Mouse (Mus musculus): ENCODE measurements around the gene Hephl1. TPM values are rescaled to one million over a fixed set of nuclear protein-coding genes. Genes with fewer than 3 reads are reported as not detected.
A peak's percentile ranks its signal among the peaks of the same experiment; 100 is the strongest.

Gene Hephl1
- total and polyA plus RNA-seq, 3 experiments, result not detected

GRCm38 (mm10) chr9:15029025-15029727, 82.7 kb downstream of the Hephl1 start:
- no peaks in the 10 kb centered on the region for H3K79me2 ChIP-seq (replicated peaks; ENCODE audit: control insufficient read depth, extremely low read depth, insufficient read depth, poor library complexity, severe bottlenecking)
- peak; percentile 58 for DNase-seq (ENCODE audit: extremely low read depth)
- H3K36me3 ChIP-seq (replicated peaks in 1 of 2; ENCODE audit: control insufficient read depth in 1 of 2, insufficient read depth in 1 of 2, low read length in 1 of 2), result peaks cover 0 to 50% of the 10 kb centered on the region in 2 experiments
- peaks cover under 1 to 6% of the 10 kb centered on the region in 2 experiments for H3K4me1 ChIP-seq (ENCODE audit: control insufficient read depth in 1 of 2, insufficient read depth in 2 of 2)
- H3K4me2 ChIP-seq (ENCODE audit: insufficient read depth, low read depth, poor library complexity, severe bottlenecking), result no peak overlapping the region
- in situ Hi-C loops (cut with MboI; ENCODE audit: low pct_ligation_motif_present, low pct_unique_long_range_greater_than_20kb, low sequenced_read_pairs), result loop anchor here (10.0 kb wide), 1 partner anchor 86 kb away; the partner anchor contains the start of gene Hephl1
- H3K9ac ChIP-seq (ENCODE audit: insufficient read depth, low read depth), result no peak overlapping the region
- no peaks in the 10 kb centered on the region for H3K27me3 ChIP-seq (replicated peaks)
- H3K4me3 ChIP-seq (replicated peaks in 1 of 3; ENCODE audit: low read depth in 2 of 3, low read length in 2 of 3, poor library complexity in 1 of 3), result no peak overlapping the region
- H3K9me3 ChIP-seq (replicated peaks; ENCODE audit: low read length), result no peaks in the 10 kb centered on the region
- no peak for TF ChIP-seq ZMIZ1 (IDR thresholded peaks at IDR 0.05; ENCODE audit: low read depth, low read length)
- no peak for TF ChIP-seq CHD2 (IDR thresholded peaks at IDR 0.05; ENCODE audit: low read length)
- TF ChIP-seq RAD21 (IDR thresholded peaks at IDR 0.05; ENCODE audit: low read depth, low read length), result peak; percentile 73
- TF ChIP-seq NELFE (IDR thresholded peaks at IDR 0.05; ENCODE audit: low read depth, low read length), result no peak
- TF ChIP-seq CTCF (conservative IDR thresholded peaks at IDR 0.05 in 1 of 2, IDR thresholded peaks at IDR 0.05 in 1 of 2; ENCODE audit: low read depth in 2 of 2, low read length in 2 of 2), result peak; percentile 67 to 77
- TF ChIP-seq BHLHE40 (IDR thresholded peaks at IDR 0.05; ENCODE audit: low read depth, low read length), result no peak
- TF ChIP-seq USF1 (IDR thresholded peaks at IDR 0.05; ENCODE audit: low read depth, low read length), result no peak
- no peak for TF ChIP-seq POLR2AphosphoS2 (IDR thresholded peaks at IDR 0.05; ENCODE audit: low read depth, low read length)
- peak; percentile 67 for TF ChIP-seq SMC3 (IDR thresholded peaks at IDR 0.05; ENCODE audit: low read depth, low read length)
- dilution Hi-C loops (cut with MboI; ENCODE audit: extremely low pct_ligation_motif_present, extremely low pct_unique_long_range_greater_than_20kb, low sequenced_read_pairs), result no loop called here
- H3K27ac ChIP-seq (ENCODE audit: insufficient read depth, low read depth), result no peak overlapping the region

DNA sequence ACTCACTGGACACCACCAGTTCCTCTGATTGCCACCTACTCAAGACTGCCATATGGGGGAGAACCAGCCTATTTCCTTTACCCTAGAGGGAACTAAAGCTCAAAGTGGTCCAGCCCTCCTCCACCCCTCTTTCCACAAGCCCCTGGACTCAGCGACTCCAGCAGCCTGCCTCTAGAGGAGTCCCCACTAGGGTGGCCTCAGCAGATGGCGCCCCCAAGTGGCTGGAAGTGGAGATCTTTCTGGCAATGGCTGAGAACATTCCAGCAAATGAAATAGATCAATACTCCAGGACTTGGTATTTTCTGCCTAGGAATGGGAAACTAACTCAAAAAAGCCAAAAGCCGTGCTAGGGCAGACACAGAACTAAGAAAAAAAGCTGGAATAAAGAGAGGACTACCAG, 84.2 kb downstream of the Hephl1 start:
- TF ChIP-seq RAD21 (IDR thresholded peaks at IDR 0.05; ENCODE audit: low read depth, low read length) (no peak; the same call in 1 of the 2 replicates), CTCF (conservative IDR thresholded peaks at IDR 0.05 in 1 of 2, IDR thresholded peaks at IDR 0.05 in 1 of 2; ENCODE audit: low read depth in 2 of 2, low read length in 2 of 2) (peak in 1 of 2 experiments; percentile 48; a peak in 2 of 4 replicates), TBP (conservative IDR thresholded peaks at IDR 0.05; ENCODE audit: low read depth, low read length) (no peak)
- DNase-seq (ENCODE audit: extremely low read depth), result no peak
- Histone ChIP-seq H3K79me2 (replicated peaks; ENCODE audit: control insufficient read depth, extremely low read depth, insufficient read depth, poor library complexity, severe bottlenecking) (no peaks in the 10 kb centered on the region), H3K9ac (ENCODE audit: insufficient read depth, low read depth) (no peak overlapping the region), H3K4me3 (replicated peaks in 1 of 3; ENCODE audit: low read depth in 2 of 3, low read length in 2 of 3, poor library complexity in 1 of 3) (no peak overlapping the region), H3K27ac (ENCODE audit: insufficient read depth, low read depth) (no peak overlapping the region), H3K4me1 (ENCODE audit: control insufficient read depth in 1 of 2, insufficient read depth in 2 of 2) (no peaks in the 10 kb centered on the region), H3K27me3 (replicated peaks) (no peaks in the 10 kb centered on the region), H3K9me3 (replicated peaks; ENCODE audit: low read length) (no peaks in the 10 kb centered on the region), H3K36me3 (replicated peaks in 1 of 2; ENCODE audit: control insufficient read depth in 1 of 2, insufficient read depth in 1 of 2, low read length in 1 of 2) (peaks cover 0 to 47% of the 10 kb centered on the region in 2 experiments), H3K4me2 (ENCODE audit: insufficient read depth, low read depth, poor library complexity, severe bottlenecking) (no peak overlapping the region)
- dilution Hi-C loops (cut with MboI; ENCODE audit: extremely low pct_ligation_motif_present, extremely low pct_unique_long_range_greater_than_20kb, low sequenced_read_pairs), result no loop called here
- in situ Hi-C loops (cut with MboI; ENCODE audit: low pct_ligation_motif_present, low pct_unique_long_range_greater_than_20kb, low sequenced_read_pairs), result loop anchor here (10.0 kb wide), 1 partner anchor 87 kb away; the partner anchor contains the start of gene Hephl1

- TF ChIP-seq CTCF (conservative IDR thresholded peaks at IDR 0.05 in 1 of 2, IDR thresholded peaks at IDR 0.05 in 1 of 2; ENCODE audit: low read depth in 2 of 2, low read length in 2 of 2) (no peak; a peak in 1 of 4 replicates), POLR2A (IDR thresholded peaks at IDR 0.05; ENCODE audit: low read depth, low read length) (no peak), ELF1 (IDR thresholded peaks at IDR 0.05; ENCODE audit: low read depth, low read length) (no peak), GABPA (IDR thresholded peaks at IDR 0.05; ENCODE audit: insufficient replicate concordance, low read depth, low read length) (no peak), ZKSCAN1 (IDR thresholded peaks at IDR 0.05; ENCODE audit: borderline replicate concordance, low read depth, low read length) (no peak), ZMIZ1 (IDR thresholded peaks at IDR 0.05; ENCODE audit: low read depth, low read length) (no peak), UBTF (IDR thresholded peaks at IDR 0.05; ENCODE audit: low read depth, low read length) (no peak), SMC3 (IDR thresholded peaks at IDR 0.05; ENCODE audit: low read depth, low read length) (no peak), NRF1 (IDR thresholded peaks at IDR 0.05; ENCODE audit: low read depth, low read length) (no peak), TBP (conservative IDR thresholded peaks at IDR 0.05; ENCODE audit: low read depth, low read length) (no peak), ZNF384 (IDR thresholded peaks at IDR 0.05; ENCODE audit: low read depth, low read length) (no peak), MEF2A (IDR thresholded peaks at IDR 0.05; ENCODE audit: borderline replicate concordance, low read depth, low read length) (no peak), ZC3H11A (IDR thresholded peaks at IDR 0.05; ENCODE audit: low read depth, low read length) (no peak), MAFK (IDR thresholded peaks at IDR 0.05; ENCODE audit: insufficient replicate concordance, low read length) (no peak), CHD2 (IDR thresholded peaks at IDR 0.05; ENCODE audit: low read length) (no peak), CHD1 (IDR thresholded peaks at IDR 0.05; ENCODE audit: low read depth, low read length) (no peak), BHLHE40 (IDR thresholded peaks at IDR 0.05; ENCODE audit: low read depth, low read length) (no peak), MXI1 (IDR thresholded peaks at IDR 0.05; ENCODE audit: low read depth, low read length) (no peak), NELFE (IDR thresholded peaks at IDR 0.05; ENCODE audit: low read depth, low read length) (no peak)
- Histone ChIP-seq H3K36me3 (replicated peaks in 1 of 2; ENCODE audit: control insufficient read depth in 1 of 2, insufficient read depth in 1 of 2, low read length in 1 of 2) (peaks cover 0 to 61% of the 10 kb centered on the region in 2 experiments), H3K9ac (ENCODE audit: insufficient read depth, low read depth) (no peak overlapping the region), H3K4me2 (ENCODE audit: insufficient read depth, low read depth, poor library complexity, severe bottlenecking) (no peak overlapping the region), H3K4me3 (replicated peaks in 1 of 3; ENCODE audit: low read depth in 2 of 3, low read length in 2 of 3, poor library complexity in 1 of 3) (no peak overlapping the region), H3K79me2 (replicated peaks; ENCODE audit: control insufficient read depth, extremely low read depth, insufficient read depth, poor library complexity, severe bottlenecking) (no peaks in the 10 kb centered on the region), H3K4me1 (ENCODE audit: control insufficient read depth in 1 of 2, insufficient read depth in 2 of 2) (peaks cover 0 to 4% of the 10 kb centered on the region in 2 experiments; a peak in 2 of 4 replicates), H3K27ac (ENCODE audit: insufficient read depth, low read depth) (no peak overlapping the region), H3K27me3 (replicated peaks) (no peaks in the 10 kb centered on the region), H3K9me3 (replicated peaks; ENCODE audit: low read length) (peaks cover 4% of the 10 kb centered on the region)
- dilution Hi-C loops (cut with MboI; ENCODE audit: extremely low pct_ligation_motif_present, extremely low pct_unique_long_range_greater_than_20kb, low sequenced_read_pairs) (no loop called here), in situ Hi-C loops (cut with MboI; ENCODE audit: low pct_ligation_motif_present, low pct_unique_long_range_greater_than_20kb, low sequenced_read_pairs) (loop anchor here (10.0 kb wide), 1 partner anchor 92 kb away; the partner anchor contains the start of gene Hephl1)
- no peak for DNase-seq (ENCODE audit: extremely low read depth)
Observed at GRCm38 (mm10) chr9:15023049-15023448, 88.9 kb downstream of the Hephl1 start.
